Mouse (Mus musculus) heart, postnatal 0 days (tissue): ENCODE data around the gene Ptpn6. TPM values are rescaled to one million over a fixed set of nuclear protein-coding genes. Genes with fewer than 3 reads are reported as not detected.
"Not testable (repeated sequence)": the region's sequence is repeated elsewhere in the genome, so short reads cannot be mapped to it uniquely, and the experiment has no call there.

Experiments used
- ATAC-seq: fragments of 200-750 bp; cut with Nextera tagmentation; 2 replicates; pipeline ENCODE4 v1.8.0; 2017; ENCODE audit warnings: low read depth, moderate number of reproducible peaks, moderate library complexity; ENCODE audit not compliant: insufficient read depth
- DNase-seq: peaks from one replicate; pipeline ENCODE4 v3.0.0-alpha.2; 2016; ENCODE audit warnings: low spot score
- H3K27ac ChIP-seq: fragments of 300-500 bp; sonication (generic); 2 replicates; pipeline ENCODE4 v1.5.1; 2014; ENCODE audit warnings: low read depth, mild to moderate bottlenecking
- H3K27me3 ChIP-seq: fragments of 300-500 bp; sonication (generic); 2 replicates; pipeline ENCODE4 v1.6.1; 2014; ENCODE audit warnings: low read length, mixed read lengths; ENCODE audit not compliant: control insufficient read depth, insufficient read depth
- H3K36me3 ChIP-seq: fragments of 300-500 bp; sonication (generic); replicated peaks from 2 replicates; pipeline ENCODE4 v1.6.1; 2014; ENCODE audit warnings: low read length, mixed read lengths; ENCODE audit not compliant: control insufficient read depth, insufficient read depth
- H3K4me1 ChIP-seq: fragments of 300-500 bp; sonication (generic); 2 replicates; pipeline ENCODE4 v1.6.1; 2014; ENCODE audit warnings: antibody characterized with exemption; ENCODE audit not compliant: control insufficient read depth, insufficient read depth
- H3K4me2 ChIP-seq: fragments of 300-500 bp; sonication (generic); 2 replicates; pipeline ENCODE4 v1.6.1; 2014; ENCODE audit warnings: low read depth, mild to moderate bottlenecking, low read length, moderate library complexity
- H3K4me3 ChIP-seq: fragments of 300-500 bp; sonication (generic); 2 replicates; pipeline ENCODE4 v1.5.1; 2014; ENCODE audit warnings: low read depth, low read length
- H3K9ac ChIP-seq: fragments of 300-500 bp; sonication (generic); replicated peaks from 2 replicates; pipeline ENCODE4 v1.6.1; 2014; ENCODE audit warnings: low read depth, low read length, mixed read lengths
- H3K9me3 ChIP-seq: fragments of 300-500 bp; sonication (generic); replicated peaks from 2 replicates; pipeline ENCODE4 v1.6.1; 2016; ENCODE audit warnings: low read length; ENCODE audit not compliant: control insufficient read depth
- CTCF ChIP-seq: IDR thresholded peaks from 2 replicates; pipeline ENCODE4 v1.5.1; 2016; ENCODE audit warnings: antibody characterized with exemption, control low read depth, low read depth
- EP300 ChIP-seq: IDR thresholded peaks from 2 replicates; pipeline ENCODE4 v1.6.1; 2016; ENCODE audit warnings: antibody characterized with exemption, low read depth
- WGBS: fragments of 180-500 bp; shearing (Covaris S2); extraction: QIAGEN DNeasy Blood & Tissue Kit; methylation state at CpG from one replicate; pipeline ENCODE4 v1.1.7; 2014; 5-methylcytosine and 5-hydroxymethylcytosine counted together
- polyA plus RNA-seq: library from polyadenylated mRNA; unstranded; fragments of >200 nt; fragmentation: Nextera tagmentation; extraction: Ambion mirVana; gene quantifications from 2 replicates; pipeline ENCODE4 v1.2.1, GENCODE M21; 2015
- total RNA-seq: library from RNA; depleted of rRNA; stranded (reverse); fragments of >200 nt; gene quantifications from 2 replicates; pipeline ENCODE4 v1.2.3, GENCODE M21; 2014; ENCODE audit warnings: low replicate concordance

The Ptpn6 gene
- total and polyA plus RNA-seq, 2 experiments from 2014 or later, result 4.5 to 6.3 TPM

- ATAC-seq (no peak), DNase-seq (no peak)
- peaks cover 14% of the 10 kb centered on the region; the same call in 1 of the 2 replicates for H3K4me1 ChIP-seq
- H3K27me3 ChIP-seq, result no peaks in the 10 kb centered on the region
- H3K9ac ChIP-seq, result no peak overlapping the region
- 77% methylated on average over 12 of the region's 12 CpGs for WGBS
- H3K9me3 ChIP-seq, result no peaks in the 10 kb centered on the region
- H3K36me3 ChIP-seq, result no peaks in the 10 kb centered on the region
- H3K27ac ChIP-seq, result no peak overlapping the region
- TF ChIP-seq EP300, result no peak
- no peak for TF ChIP-seq CTCF
- no peak overlapping the region for H3K4me2 ChIP-seq
- H3K4me3 ChIP-seq, result no peak overlapping the region
Observed at GRCm38 (mm10) chr6:124685606-124686386, 52.7 kb downstream of the Ptpn6 start.

- DNase-seq (no peak), ATAC-seq (no peak)
- WGBS, result 61% methylated on average over 14 of the region's 14 CpGs
- Histone ChIP-seq H3K27me3 (no peaks in the 10 kb centered on the region), H3K4me1 (peaks cover 16% of the 10 kb centered on the region; the same call in 1 of the 2 replicates), H3K4me2 (no peak overlapping the region), H3K27ac (peak overlapping the region; percentile 1; the same call in 1 of the 2 replicates), H3K9ac (no peak overlapping the region), H3K4me3 (no peak overlapping the region), H3K9me3 (no peaks in the 10 kb centered on the region), H3K36me3 (no peaks in the 10 kb centered on the region)
- no peak for TF ChIP-seq EP300
- TF ChIP-seq CTCF, result no peak
Observed at GRCm38 (mm10) chr6:124683591-124684417, 54.7 kb downstream of the Ptpn6 start.

- H3K27ac ChIP-seq, ATAC-seq, H3K9ac ChIP-seq, H3K36me3 ChIP-seq, H3K4me2 ChIP-seq, H3K27me3 ChIP-seq, H3K4me3 ChIP-seq, DNase-seq, H3K9me3 ChIP-seq: not testable (repeated sequence)
- peaks cover 18% of the 10 kb centered on the region; the same call in 1 of the 2 replicates for H3K4me1 ChIP-seq
- WGBS, result 86% methylated on average over 6 of the region's 6 CpGs
Observed at GRCm38 (mm10) chr6:124682291-124682690, 56.2 kb downstream of the Ptpn6 start.

- Histone ChIP-seq H3K36me3 (peaks cover 8% of the 10 kb centered on the region; the same call in 1 of the 2 replicates), H3K9me3 (no peaks in the 10 kb centered on the region), H3K4me2 (no peak overlapping the region), H3K27ac (no peak overlapping the region), H3K4me1 (peaks cover 18% of the 10 kb centered on the region; the same call in 1 of the 2 replicates), H3K9ac (no peak overlapping the region), H3K27me3 (no peaks in the 10 kb centered on the region), H3K4me3 (no peak overlapping the region)
- no peak for ATAC-seq
- no peak for TF ChIP-seq EP300
- no peak for TF ChIP-seq CTCF
- 91% methylated on average over 3 of the region's 3 CpGs for WGBS
- no peak for DNase-seq
Observed at GRCm38 (mm10) chr6:124679486-124679885, 59.0 kb downstream of the Ptpn6 start.

- H3K36me3 ChIP-seq, result peaks cover 9% of the 10 kb centered on the region; the same call in 1 of the 2 replicates
- no peaks in the 10 kb centered on the region for H3K27me3 ChIP-seq
- H3K27ac ChIP-seq, result no peak overlapping the region
- no peak overlapping the region for H3K4me2 ChIP-seq
- no peak for TF ChIP-seq EP300
- TF ChIP-seq CTCF, result no peak
- DNase-seq, result no peak
- no peak for ATAC-seq
- no peaks in the 10 kb centered on the region for H3K9me3 ChIP-seq
- WGBS, result 62% methylated on average over 7 of the region's 7 CpGs
- peaks cover 16% of the 10 kb centered on the region; the same call in 1 of the 2 replicates for H3K4me1 ChIP-seq
- H3K9ac ChIP-seq, result no peak overlapping the region
- no peak overlapping the region for H3K4me3 ChIP-seq
Observed at GRCm38 (mm10) chr6:124678769-124679168, 59.7 kb downstream of the Ptpn6 start.
